Mouse (Mus musculus) embryonic fibroblast, embryonic 13.5 days (primary cell): Measurements from ENCODE around the gene Lrp6. TPM values are rescaled to one million over a fixed set of nuclear protein-coding genes. Genes with fewer than 3 reads are reported as not detected.

Experiments
- H3K27ac ChIP-seq: 2 replicates; pipeline ENCODE4 v1.5.1; 2012; ENCODE audit warnings: low read length, control low read depth, inconsistent platforms; ENCODE audit not compliant: insufficient read depth
- H3K4me1 ChIP-seq: 2 replicates; pipeline ENCODE4 v1.6.1; 2011; ENCODE audit warnings: low read length; ENCODE audit not compliant: control insufficient read depth, insufficient read depth
- H3K4me3 ChIP-seq: 2 replicates; pipeline ENCODE4 v1.5.1; 2011; ENCODE audit warnings: mild to moderate bottlenecking, control low read depth, low read length; ENCODE audit not compliant: insufficient read depth
- CTCF ChIP-seq: IDR thresholded peaks from 2 replicates; pipeline ENCODE4 v1.5.1; 2011; ENCODE audit warnings: mild to moderate bottlenecking, control low read depth, low read length, moderate library complexity, borderline replicate concordance; ENCODE audit not compliant: insufficient read depth
- POLR2A ChIP-seq: IDR thresholded peaks from 2 replicates; pipeline ENCODE4 v1.6.1; 2011; ENCODE audit warnings: low read depth, mild to moderate bottlenecking, control low read depth, low read length, moderate library complexity
- polyA plus RNA-seq: library from polyadenylated mRNA; stranded (reverse); fragments of >200 nt; gene quantifications from 2 replicates; pipeline ENCODE4 v1.2.4, GENCODE M21; 2011; ENCODE audit warnings: low read depth; ENCODE audit not compliant: missing spikeins, insufficient read length

Lrp6 gene
- polyA plus RNA-seq, 1 experiment, result 88.3 TPM

- Histone ChIP-seq H3K4me3 (no peak overlapping the region), H3K4me1 (peaks cover 7% of the 10 kb centered on the region), H3K27ac (peak overlapping the region; percentile 57)
- TF ChIP-seq CTCF, result no peak
- TF ChIP-seq POLR2A, result no peak
Measured at GRCm38 (mm10) chr6:134602371-134603003, 35.7 kb upstream of the Lrp6 start.

- Histone ChIP-seq H3K4me3 (no peak overlapping the region), H3K27ac (peak overlapping the region; percentile 89), H3K4me1 (peaks cover 7% of the 10 kb centered on the region)
- TF ChIP-seq POLR2A, result no peak
- TF ChIP-seq CTCF, result no peak
Measured at GRCm38 (mm10) chr6:134601766-134602165, 35.0 kb upstream of the Lrp6 start.

- peaks cover 7% of the 10 kb centered on the region for H3K4me1 ChIP-seq
- no peak overlapping the region for H3K4me3 ChIP-seq
- no peak for TF ChIP-seq CTCF
- no peak for TF ChIP-seq POLR2A
- H3K27ac ChIP-seq, result no peak overlapping the region
Measured at GRCm38 (mm10) chr6:134601130-134601529, 34.4 kb upstream of the Lrp6 start.

DNA sequence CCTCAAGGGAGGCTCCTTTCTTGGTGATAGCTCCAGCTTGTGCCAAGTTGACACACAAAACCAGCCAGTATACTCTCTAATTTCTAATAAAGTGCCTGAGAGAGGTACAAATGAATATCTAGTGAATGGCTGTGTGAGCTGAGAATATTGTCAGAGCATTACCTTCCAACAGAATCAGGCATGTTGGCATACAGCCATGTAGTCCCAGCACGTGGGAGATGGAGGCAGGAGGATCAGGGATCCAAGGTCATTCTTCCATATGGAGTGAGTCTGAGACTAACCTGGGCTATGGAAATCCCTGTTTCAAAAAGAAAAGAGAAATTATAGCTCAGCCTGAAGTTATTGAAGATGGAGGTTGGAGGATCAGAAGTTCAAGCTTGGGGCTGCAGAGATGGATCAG lies 32.5 kb upstream of the Lrp6 start:
- peaks cover 7% of the 10 kb centered on the region for H3K4me1 ChIP-seq
- no peak overlapping the region for H3K4me3 ChIP-seq
- no peak overlapping the region for H3K27ac ChIP-seq
- no peak for TF ChIP-seq POLR2A
- no peak for TF ChIP-seq CTCF

- Histone ChIP-seq H3K27ac (no peak overlapping the region), H3K4me3 (no peak overlapping the region), H3K4me1 (peaks cover 7% of the 10 kb centered on the region)
- TF ChIP-seq POLR2A, result no peak
- no peak for TF ChIP-seq CTCF
Measured at GRCm38 (mm10) chr6:134597651-134598229, 31.0 kb upstream of the Lrp6 start.

GRCm38 (mm10) chr6:134594569-134595442 lies 28.0 kb upstream of the Lrp6 start:
- Histone ChIP-seq H3K4me1 (no peaks in the 10 kb centered on the region), H3K27ac (no peak overlapping the region), H3K4me3 (no peak overlapping the region)
- no peak for TF ChIP-seq POLR2A
- TF ChIP-seq CTCF, result no peak

DNA sequence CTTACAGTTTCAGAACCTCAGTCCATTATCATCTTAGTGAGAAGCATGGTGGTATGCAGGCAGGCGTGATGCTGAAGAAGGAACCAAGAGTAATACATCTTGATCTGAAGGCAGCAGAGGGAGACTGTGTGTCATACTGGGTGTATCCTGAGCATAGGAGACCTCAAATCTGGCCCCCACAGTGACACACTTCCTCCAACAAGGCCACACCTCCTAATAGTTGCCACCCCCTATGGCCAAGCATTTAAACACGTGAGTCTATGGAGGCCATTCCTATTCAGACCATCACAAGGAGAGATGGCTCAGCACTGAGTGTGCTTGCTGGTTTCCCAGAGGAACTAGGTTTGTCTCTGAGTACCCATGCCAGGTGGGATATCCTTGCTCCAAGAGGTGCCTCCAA lies 24.8 kb upstream of the Lrp6 start:
- Histone ChIP-seq H3K4me3 (no peak overlapping the region), H3K4me1 (no peaks in the 10 kb centered on the region), H3K27ac (no peak overlapping the region)
- TF ChIP-seq POLR2A, result no peak
- no peak for TF ChIP-seq CTCF

- H3K4me1 ChIP-seq, result no peaks in the 10 kb centered on the region
- TF ChIP-seq POLR2A (no peak), CTCF (no peak)
Measured at GRCm38 (mm10) chr6:134586241-134586640, 19.5 kb upstream of the Lrp6 start.

DNA sequence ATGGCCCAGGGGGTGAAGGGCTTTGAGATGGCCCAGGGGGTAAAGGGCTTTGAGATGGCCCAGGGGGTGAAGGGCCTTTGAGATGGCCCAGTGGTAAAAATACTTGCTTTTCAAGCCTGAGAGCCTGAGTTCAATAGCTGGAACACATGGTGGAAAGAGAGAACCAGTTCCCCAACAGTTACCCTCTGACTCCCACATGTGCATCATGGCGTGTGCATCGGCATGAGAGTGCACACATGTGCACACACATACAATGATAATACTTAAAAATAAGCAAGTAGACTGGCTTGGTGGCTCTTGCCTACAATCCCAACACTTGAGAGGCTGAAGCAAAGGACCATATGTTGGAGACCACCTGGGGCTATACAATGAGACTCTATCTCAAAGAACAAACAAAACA lies 17.9 kb upstream of the Lrp6 start:
- H3K4me1 ChIP-seq, result no peaks in the 10 kb centered on the region
- no peak overlapping the region for H3K4me3 ChIP-seq
- H3K27ac ChIP-seq, result no peak overlapping the region
- TF ChIP-seq POLR2A (no peak), CTCF (no peak)

More at GRCm38 (mm10) chr6:134586241-134586640, 19.5 kb upstream of the Lrp6 start:
- H3K27ac ChIP-seq, result no peak overlapping the region
- no peak overlapping the region for H3K4me3 ChIP-seq

DNA sequence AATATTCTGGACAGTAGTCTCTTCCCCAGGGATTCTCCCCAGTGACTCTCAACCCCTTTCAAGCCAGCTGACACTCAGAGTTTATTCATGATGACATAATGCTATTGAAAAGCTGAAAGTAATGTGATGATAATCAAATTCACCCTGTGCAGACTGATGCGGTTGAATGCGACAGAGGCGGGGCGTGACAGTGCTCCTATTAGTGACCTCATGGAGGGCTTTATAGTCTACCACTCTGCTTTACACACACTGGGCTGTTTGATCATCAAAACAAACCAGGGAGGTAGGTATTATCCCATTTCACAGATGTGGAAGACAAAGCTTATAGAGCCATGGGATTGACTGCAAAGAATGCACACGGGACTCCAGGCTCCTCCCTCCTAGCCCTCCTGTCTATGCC lies 15.3 kb upstream of the Lrp6 start:
- Histone ChIP-seq H3K4me1 (no peaks in the 10 kb centered on the region), H3K4me3 (no peak overlapping the region), H3K27ac (no peak overlapping the region)
- no peak for TF ChIP-seq POLR2A
- no peak for TF ChIP-seq CTCF
